Mouse (Mus musculus): ENCODE measurements around the gene Olfr450. TPM values are rescaled to one million over a fixed set of nuclear protein-coding genes. Genes with fewer than 3 reads are reported as not detected.

The Olfr450 gene
- polyA plus RNA-seq (2012; rRNA removed) = not detected in 2 replicates

DNA sequence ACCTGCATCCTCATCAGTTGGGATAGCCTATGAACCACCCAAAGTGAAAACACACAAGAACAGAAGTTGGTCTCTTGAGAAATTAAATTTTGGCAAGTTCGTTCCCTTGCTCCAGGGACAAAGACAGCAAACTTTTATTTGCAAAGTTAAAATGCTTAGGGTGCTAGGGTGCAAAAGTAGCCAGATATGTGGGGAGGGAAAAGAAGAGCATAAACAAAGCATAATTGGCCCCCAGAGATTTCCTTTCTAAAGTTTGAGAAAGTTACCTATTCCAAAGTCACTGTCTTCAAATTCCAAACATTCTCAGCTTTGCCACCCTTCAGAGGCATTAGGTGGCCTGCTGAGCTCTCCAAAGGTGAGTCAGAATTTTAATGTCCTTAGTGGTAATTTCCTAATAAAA is at the start of gene Olfr450:
Gene Olfr450 (plus strand): TSS at position 301 of the 400 bp plus-strand sequence.
- no peak for DNase-seq
- TF ChIP-seq POLR2A (IDR thresholded peaks at IDR 0.05; ENCODE audit: low read depth, low read length) = no peak
- no peak for TF ChIP-seq CTCF (conservative IDR thresholded peaks at IDR 0.05; ENCODE audit: insufficient read depth, insufficient read length, low read depth, low read length)
- Histone ChIP-seq H3K4me3 (ENCODE audit: insufficient read depth, low read depth, low read length) (no peak within 1 kb of the TSS), H3K4me1 (ENCODE audit: control insufficient read depth, insufficient read depth, low read length) (no peaks in the 10 kb centered on the region), H3K36me3 (ENCODE audit: control insufficient read depth, insufficient read depth, low read length) (no peaks in the 10 kb centered on the region), H3K27me3 (replicated peaks; ENCODE audit: control insufficient read depth, insufficient read depth, low read length) (no peaks in the 10 kb centered on the region), H3K27ac (ENCODE audit: insufficient read depth, low read depth, low read length) (no peak within 1 kb of the TSS)
- WGBS = 86% methylated on average over 1 of the region's 1 CpGs

DNA sequence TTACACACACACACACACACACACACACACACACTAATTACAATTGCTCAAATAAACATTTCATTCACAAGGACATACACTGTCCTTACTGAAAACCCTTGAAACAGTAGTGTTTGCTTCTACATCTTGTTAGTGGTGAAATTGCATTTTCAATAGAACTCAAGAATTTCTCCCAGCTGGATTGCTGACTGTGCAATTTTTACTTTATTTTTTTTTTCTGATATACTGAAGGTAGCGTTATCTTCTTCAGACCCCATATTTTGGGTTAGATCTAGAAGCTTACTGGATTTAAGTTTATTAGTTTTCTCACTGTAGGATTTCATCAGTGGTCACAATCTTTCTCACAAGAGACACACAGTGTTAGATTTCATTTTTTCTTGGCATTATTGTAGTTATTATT is 34.7 kb upstream of the Olfr450 start:
- WGBS = 84% methylated on average over 1 of the region's 1 CpGs
- DNase-seq = no peak
- H3K4me1 ChIP-seq (ENCODE audit: control insufficient read depth, insufficient read depth, low read length) = no peaks in the 10 kb centered on the region
- TF ChIP-seq POLR2A (IDR thresholded peaks at IDR 0.05; ENCODE audit: low read depth, low read length) = no peak
- no peak for TF ChIP-seq CTCF (conservative IDR thresholded peaks at IDR 0.05; ENCODE audit: insufficient read depth, insufficient read length, low read depth, low read length)
- H3K4me3 ChIP-seq (ENCODE audit: insufficient read depth, low read depth, low read length) = no peak overlapping the region
- no peaks in the 10 kb centered on the region for H3K36me3 ChIP-seq (ENCODE audit: control insufficient read depth, insufficient read depth, low read length)
- no peak overlapping the region for H3K27ac ChIP-seq (ENCODE audit: insufficient read depth, low read depth, low read length)
- no peaks in the 10 kb centered on the region for H3K27me3 ChIP-seq (replicated peaks; ENCODE audit: control insufficient read depth, insufficient read depth, low read length)

DNA sequence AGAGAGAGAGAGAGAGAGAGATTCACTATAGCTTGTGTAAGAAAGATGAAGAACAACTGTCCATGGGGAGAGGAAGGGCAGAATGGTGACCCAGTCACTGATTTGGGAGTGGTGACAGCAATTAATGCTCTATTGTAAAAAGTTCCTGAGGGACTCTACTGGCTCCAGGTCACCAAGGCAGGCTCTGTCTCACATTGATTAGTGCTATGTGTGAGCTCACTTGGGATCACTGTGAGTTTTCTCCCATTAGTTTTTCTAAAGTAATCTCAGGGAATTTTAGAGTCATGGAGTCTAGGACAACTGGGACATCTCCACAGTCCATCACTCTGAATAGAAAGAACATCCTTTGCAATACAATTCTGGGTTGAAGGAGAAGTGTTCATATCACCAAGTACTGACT is 26.9 kb upstream of the Olfr450 start, which contains the start of gene Olfr452:
Gene Olfr452 (plus strand): TSS at position 301 of the 400 bp plus-strand sequence.
- no peaks in the 10 kb centered on the region for H3K4me1 ChIP-seq (ENCODE audit: control insufficient read depth, insufficient read depth, low read length)
- no peaks in the 10 kb centered on the region for H3K36me3 ChIP-seq (ENCODE audit: control insufficient read depth, insufficient read depth, low read length)
- no peak for TF ChIP-seq POLR2A (IDR thresholded peaks at IDR 0.05; ENCODE audit: low read depth, low read length)
- TF ChIP-seq CTCF (conservative IDR thresholded peaks at IDR 0.05; ENCODE audit: insufficient read depth, insufficient read length, low read depth, low read length) = no peak
- no peak within 1 kb of the TSS for H3K4me3 ChIP-seq (ENCODE audit: insufficient read depth, low read depth, low read length)
- DNase-seq = no peak
- no peaks in the 10 kb centered on the region for H3K27me3 ChIP-seq (replicated peaks; ENCODE audit: control insufficient read depth, insufficient read depth, low read length)
- no peak within 1 kb of the TSS for H3K27ac ChIP-seq (ENCODE audit: insufficient read depth, low read depth, low read length)

DNA sequence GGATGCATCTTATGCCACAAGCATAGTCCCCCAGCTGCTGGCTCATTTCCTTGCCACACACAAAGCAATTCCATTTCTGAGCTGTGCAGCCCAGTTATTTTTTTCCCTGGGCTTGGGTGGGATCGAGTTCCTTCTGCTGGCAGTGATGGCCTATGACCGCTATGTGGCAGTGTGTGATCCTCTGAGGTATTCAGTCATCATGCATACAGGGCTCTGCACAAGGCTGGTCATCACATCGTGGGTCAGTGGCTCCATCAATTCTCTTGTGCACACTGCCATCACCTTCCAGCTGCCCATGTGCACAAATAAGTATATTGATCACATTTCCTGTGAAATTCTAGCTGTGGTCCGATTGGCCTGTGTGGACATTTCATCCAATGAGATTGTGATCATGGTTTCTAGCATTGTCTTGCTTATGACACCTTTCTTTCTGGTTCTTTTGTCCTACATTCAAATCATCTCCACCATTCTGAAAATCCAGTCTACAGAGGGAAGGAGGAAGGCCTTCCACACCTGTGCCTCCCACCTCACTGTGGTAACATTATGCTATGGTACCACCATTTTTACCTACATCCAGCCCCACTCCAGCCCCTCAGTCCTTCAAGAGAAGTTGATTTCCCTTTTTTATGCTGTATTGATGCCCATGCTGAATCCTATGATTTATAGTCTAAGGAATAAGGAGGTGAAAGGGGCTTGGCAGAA is 21.3 kb upstream of the Olfr450 start:
- Histone ChIP-seq H3K27me3 (replicated peaks; ENCODE audit: control insufficient read depth, insufficient read depth, low read length) (no peaks in the 10 kb centered on the region), H3K27ac (ENCODE audit: insufficient read depth, low read depth, low read length) (no peak overlapping the region), H3K4me3 (ENCODE audit: insufficient read depth, low read depth, low read length) (no peak overlapping the region), H3K4me1 (ENCODE audit: control insufficient read depth, insufficient read depth, low read length) (no peaks in the 10 kb centered on the region), H3K36me3 (ENCODE audit: control insufficient read depth, insufficient read depth, low read length) (no peaks in the 10 kb centered on the region)
- no peak for DNase-seq
- WGBS = 47% methylated on average over 4 of the region's 4 CpGs
- no peak for TF ChIP-seq POLR2A (IDR thresholded peaks at IDR 0.05; ENCODE audit: low read depth, low read length)
- TF ChIP-seq CTCF (conservative IDR thresholded peaks at IDR 0.05; ENCODE audit: insufficient read depth, insufficient read length, low read depth, low read length) = no peak

DNA sequence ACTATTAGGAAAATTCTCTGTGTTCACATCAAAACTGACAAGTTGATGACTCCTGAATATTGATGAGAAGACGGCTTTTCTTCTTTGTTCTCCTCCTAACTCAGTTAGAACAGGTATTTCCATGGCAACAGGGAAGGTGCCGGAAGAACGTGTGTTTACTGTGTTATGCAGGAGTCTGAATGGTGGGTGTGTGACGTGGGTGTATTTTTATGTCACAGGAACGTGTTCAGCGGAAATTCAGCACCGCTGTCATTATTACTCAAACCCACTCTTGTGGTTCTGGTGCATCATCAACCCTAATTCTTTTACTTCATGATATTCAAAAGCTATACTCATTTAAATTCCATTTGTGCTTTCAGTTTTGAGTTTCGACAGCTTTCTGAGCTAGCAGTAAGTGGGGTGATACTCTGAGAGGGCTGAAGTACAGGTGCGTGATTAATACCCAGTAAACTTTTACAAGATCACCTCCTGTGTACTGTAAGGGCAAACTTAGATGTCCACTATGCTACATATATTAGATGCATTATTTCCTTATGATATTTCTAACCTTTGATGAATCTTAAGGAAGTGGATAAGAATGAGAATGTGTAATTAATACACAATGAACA is 20.7 kb upstream of the Olfr450 start:
- Histone ChIP-seq H3K4me3 (ENCODE audit: insufficient read depth, low read depth, low read length) (no peak overlapping the region), H3K27ac (ENCODE audit: insufficient read depth, low read depth, low read length) (no peak overlapping the region), H3K4me1 (ENCODE audit: control insufficient read depth, insufficient read depth, low read length) (no peaks in the 10 kb centered on the region), H3K36me3 (ENCODE audit: control insufficient read depth, insufficient read depth, low read length) (no peaks in the 10 kb centered on the region), H3K27me3 (replicated peaks; ENCODE audit: control insufficient read depth, insufficient read depth, low read length) (no peaks in the 10 kb centered on the region)
- DNase-seq = no peak
- WGBS = 75% methylated on average over 9 of the region's 9 CpGs
- TF ChIP-seq CTCF (conservative IDR thresholded peaks at IDR 0.05; ENCODE audit: insufficient read depth, insufficient read length, low read depth, low read length) (no peak), POLR2A (IDR thresholded peaks at IDR 0.05; ENCODE audit: low read depth, low read length) (no peak)

DNA sequence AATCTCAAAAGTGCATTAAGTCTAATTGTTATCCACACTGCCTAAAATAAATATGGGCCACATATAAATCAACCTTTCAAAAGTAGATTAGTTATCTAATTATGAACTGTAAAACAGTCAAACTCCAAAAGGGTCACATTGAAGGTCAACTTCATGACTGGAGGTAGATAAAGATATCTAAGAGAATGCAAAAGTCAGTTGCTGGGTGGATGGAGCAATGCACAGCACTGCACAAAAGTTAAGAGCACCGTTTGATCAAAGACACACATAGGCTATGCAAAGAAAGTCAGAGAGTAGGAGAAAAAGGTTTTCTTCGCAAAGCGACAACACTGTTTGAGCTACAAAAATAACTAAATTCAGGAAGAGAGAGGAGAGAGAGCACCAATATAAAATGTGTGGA is 16.8 kb upstream of the Olfr450 start:
- Histone ChIP-seq H3K4me1 (ENCODE audit: control insufficient read depth, insufficient read depth, low read length) (no peaks in the 10 kb centered on the region), H3K4me3 (ENCODE audit: insufficient read depth, low read depth, low read length) (no peak overlapping the region), H3K27me3 (replicated peaks; ENCODE audit: control insufficient read depth, insufficient read depth, low read length) (no peaks in the 10 kb centered on the region), H3K36me3 (ENCODE audit: control insufficient read depth, insufficient read depth, low read length) (no peaks in the 10 kb centered on the region), H3K27ac (ENCODE audit: insufficient read depth, low read depth, low read length) (no peak overlapping the region)
- TF ChIP-seq CTCF (conservative IDR thresholded peaks at IDR 0.05; ENCODE audit: insufficient read depth, insufficient read length, low read depth, low read length) (no peak), POLR2A (IDR thresholded peaks at IDR 0.05; ENCODE audit: low read depth, low read length) (no peak)
- no peak for DNase-seq
- WGBS = 85% methylated on average over 3 of the region's 3 CpGs

DNA sequence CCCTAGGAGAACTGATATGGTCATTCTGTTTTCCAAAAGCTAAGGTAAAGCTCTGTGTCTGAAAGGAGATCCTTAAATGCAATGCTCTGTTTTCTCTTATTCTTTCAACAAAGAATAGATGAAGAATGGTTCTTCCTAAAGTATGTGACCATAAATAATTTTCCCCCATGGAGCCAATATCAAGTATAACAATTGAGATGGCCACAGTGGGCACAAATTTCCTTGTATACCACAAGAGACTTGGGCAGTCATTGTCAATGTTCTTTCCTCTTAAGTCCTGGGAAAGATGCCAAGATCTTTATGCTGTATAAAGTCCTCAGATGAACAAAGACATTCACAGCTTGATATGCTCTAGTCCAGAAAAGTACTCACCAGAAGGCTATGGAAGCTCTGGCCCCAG is 22.3 kb downstream of the Olfr450 start, which contains the start of gene Olfr449:
Gene Olfr449 (plus strand): TSS at position 301 of the 400 bp plus-strand sequence.
- no peak for DNase-seq
- H3K27ac ChIP-seq (ENCODE audit: insufficient read depth, low read depth, low read length) = no peak within 1 kb of the TSS
- H3K27me3 ChIP-seq (replicated peaks; ENCODE audit: control insufficient read depth, insufficient read depth, low read length) = no peaks in the 10 kb centered on the region
- H3K4me3 ChIP-seq (ENCODE audit: insufficient read depth, low read depth, low read length) = no peak within 1 kb of the TSS
- H3K4me1 ChIP-seq (ENCODE audit: control insufficient read depth, insufficient read depth, low read length) = no peaks in the 10 kb centered on the region
- no peaks in the 10 kb centered on the region for H3K36me3 ChIP-seq (ENCODE audit: control insufficient read depth, insufficient read depth, low read length)
- TF ChIP-seq CTCF (conservative IDR thresholded peaks at IDR 0.05; ENCODE audit: insufficient read depth, insufficient read length, low read depth, low read length) = no peak
